Mouse (Mus musculus) lung, embryonic 16.5 days (tissue): ENCODE data around the gene Lrig3. TPM values are rescaled to one million over a fixed set of nuclear protein-coding genes. Genes with fewer than 3 reads are reported as not detected.

ENCODE experiments used
- ATAC-seq: fragments of 200-750 bp; cut with Nextera tagmentation; 2 replicates; pipeline ENCODE4 v1.8.0; 2017; ENCODE audit warnings: low read depth, mild to moderate bottlenecking, moderate library complexity
- H3K27ac ChIP-seq: fragments of 300-500 bp; sonication (generic); 2 replicates; pipeline ENCODE4 v1.5.1; 2014; ENCODE audit warnings: mild to moderate bottlenecking, control low read depth, low read length
- H3K27me3 ChIP-seq: fragments of 300-500 bp; sonication (generic); 2 replicates; pipeline ENCODE4 v1.6.1; 2014; ENCODE audit warnings: low read depth, low read length, mixed read lengths; ENCODE audit not compliant: control insufficient read depth, insufficient read depth
- H3K36me3 ChIP-seq: fragments of 300-500 bp; sonication (generic); 2 replicates; pipeline ENCODE4 v1.6.1; 2014; ENCODE audit warnings: low read length; ENCODE audit not compliant: control insufficient read depth, insufficient read depth
- H3K4me1 ChIP-seq: fragments of 300-500 bp; sonication (generic); replicated peaks from 2 replicates; pipeline ENCODE4 v1.6.1; 2014; ENCODE audit warnings: low read length, mixed read lengths; ENCODE audit not compliant: control insufficient read depth, insufficient read depth
- H3K4me2 ChIP-seq: fragments of 300-500 bp; sonication (generic); 2 replicates; pipeline ENCODE4 v1.6.1; 2014; ENCODE audit warnings: low read depth, low read length, control low read depth
- H3K4me3 ChIP-seq: fragments of 300-500 bp; sonication (generic); 2 replicates; pipeline ENCODE4 v1.5.1; 2014; ENCODE audit warnings: mild to moderate bottlenecking, low read length, control low read depth
- H3K9ac ChIP-seq: fragments of 300-500 bp; sonication (generic); 2 replicates; pipeline ENCODE4 v1.6.1; 2014; ENCODE audit warnings: low read length, control low read depth
- H3K9me3 ChIP-seq: fragments of 300-500 bp; sonication (generic); 2 replicates; pipeline ENCODE4 v1.6.1; 2016; ENCODE audit warnings: low read length; ENCODE audit not compliant: control insufficient read depth
- WGBS: fragments of 180-500 bp; shearing (Covaris S2); extraction: QIAGEN DNeasy Blood & Tissue Kit; methylation state at CpG from one replicate; pipeline ENCODE4 v1.1.7; 2014; 5-methylcytosine and 5-hydroxymethylcytosine counted together
- polyA plus RNA-seq: library from polyadenylated mRNA; unstranded; fragments of >200 nt; fragmentation: Nextera tagmentation; extraction: Ambion mirVana; gene quantifications from 2 replicates; pipeline ENCODE4 v1.2.1, GENCODE M21; 2015

The Lrig3 gene
- polyA plus RNA-seq, 1 experiment from 2014 or later = 9.4 TPM

DNA sequence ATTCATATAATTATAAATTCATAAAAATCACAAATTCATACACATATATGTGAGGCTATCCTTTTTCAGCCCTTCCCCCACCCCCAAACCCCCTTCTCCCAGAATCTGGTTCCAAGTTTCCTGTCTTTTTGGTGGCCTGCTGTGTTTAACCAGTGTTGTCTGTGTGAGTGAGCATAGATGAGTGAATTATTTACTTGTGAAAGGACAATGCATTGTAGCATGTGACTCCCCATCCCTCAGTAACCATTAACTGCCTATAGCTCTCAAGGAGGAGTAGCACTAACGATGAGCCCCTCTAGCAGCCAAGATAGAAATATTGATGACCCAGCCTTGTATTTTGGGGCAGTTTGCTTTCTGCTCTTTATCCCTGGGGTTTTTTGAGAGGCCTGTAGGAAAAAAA lies 37.9 kb downstream of the Lrig3 start:
- H3K4me1 ChIP-seq = no peaks in the 10 kb centered on the region
- no peak overlapping the region for H3K4me2 ChIP-seq
- ATAC-seq = no peak
- H3K4me3 ChIP-seq = no peak overlapping the region
- WGBS = 70% methylated on average over 1 of the region's 1 CpGs
- H3K27me3 ChIP-seq = no peaks in the 10 kb centered on the region
- H3K27ac ChIP-seq = no peak overlapping the region
- H3K9ac ChIP-seq = no peak overlapping the region
- H3K36me3 ChIP-seq = peaks cover 36% of the 10 kb centered on the region
- no peaks in the 10 kb centered on the region for H3K9me3 ChIP-seq

DNA sequence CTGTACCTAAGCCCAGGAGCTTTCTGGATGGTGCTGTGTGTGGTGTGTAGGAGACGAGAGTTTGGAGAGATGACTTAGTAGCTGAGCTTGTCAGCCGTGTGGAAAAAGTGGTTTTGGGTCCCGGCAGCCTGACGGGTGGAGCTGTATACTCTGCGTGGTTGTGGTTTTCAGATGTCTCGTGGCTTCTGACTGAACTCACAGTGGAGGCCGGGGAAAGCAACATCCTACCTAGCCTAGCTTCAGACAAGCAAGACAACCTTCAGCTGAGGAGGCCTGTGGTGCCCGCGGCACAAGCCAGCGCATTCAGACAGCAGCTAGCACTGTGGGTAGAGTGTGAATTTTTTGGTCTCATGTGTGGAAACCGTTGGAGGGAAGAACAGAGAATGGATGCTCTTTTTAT lies 47.7 kb downstream of the Lrig3 start:
- Histone ChIP-seq H3K27me3 (no peaks in the 10 kb centered on the region), H3K36me3 (peaks cover 52% of the 10 kb centered on the region), H3K9me3 (no peaks in the 10 kb centered on the region), H3K9ac (no peak overlapping the region), H3K27ac (no peak overlapping the region), H3K4me1 (no peaks in the 10 kb centered on the region), H3K4me3 (no peak overlapping the region), H3K4me2 (no peak overlapping the region)
- 89% methylated on average over 11 of the region's 11 CpGs for WGBS
- no peak for ATAC-seq

DNA sequence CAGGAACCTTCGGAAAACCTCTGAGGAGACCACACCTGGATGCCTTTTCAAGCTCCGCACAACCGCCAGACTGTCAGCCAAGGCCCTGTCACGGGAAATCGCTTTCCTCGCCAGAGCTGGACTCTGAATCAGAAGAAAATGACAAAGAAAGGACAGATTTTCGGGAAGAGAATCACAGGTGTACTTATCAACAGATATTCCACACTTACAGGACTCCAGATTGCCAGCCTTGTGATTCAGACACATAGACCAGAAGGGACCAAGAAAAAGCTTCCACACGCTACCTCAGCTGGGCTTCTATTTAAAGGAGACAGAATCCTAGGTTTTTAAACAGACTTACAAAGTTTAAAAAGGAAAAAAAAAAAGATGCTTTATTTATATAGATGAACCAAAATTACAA lies 48.7 kb downstream of the Lrig3 start:
- no peak for ATAC-seq
- Histone ChIP-seq H3K9me3 (no peaks in the 10 kb centered on the region), H3K4me2 (no peak overlapping the region), H3K36me3 (peaks cover 43% of the 10 kb centered on the region), H3K27me3 (no peaks in the 10 kb centered on the region), H3K9ac (no peak overlapping the region), H3K4me3 (no peak overlapping the region), H3K4me1 (no peaks in the 10 kb centered on the region), H3K27ac (no peak overlapping the region)
- WGBS = 88% methylated on average over 8 of the region's 8 CpGs

DNA sequence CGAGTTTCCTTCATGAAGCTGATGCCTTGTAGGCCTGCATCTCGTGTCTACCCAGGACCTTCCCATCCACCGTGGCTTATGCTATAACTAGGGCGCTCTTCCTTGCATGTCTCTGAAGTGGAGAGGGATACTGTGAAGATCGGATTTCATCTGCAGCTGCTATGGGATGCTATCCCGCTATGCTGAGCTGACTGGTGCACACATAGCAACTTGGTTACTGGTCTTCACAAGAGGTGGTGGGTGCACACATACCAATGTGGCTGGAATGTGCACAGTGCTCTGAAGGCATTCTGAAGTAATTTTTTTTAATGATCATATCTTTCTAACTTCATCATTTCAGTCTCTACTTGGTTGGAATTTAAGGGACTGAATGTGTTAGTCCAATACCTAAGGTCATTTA lies 49.7 kb downstream of the Lrig3 start:
- Histone ChIP-seq H3K4me1 (no peaks in the 10 kb centered on the region), H3K27ac (no peak overlapping the region), H3K36me3 (peaks cover 34% of the 10 kb centered on the region), H3K9me3 (no peaks in the 10 kb centered on the region), H3K27me3 (no peaks in the 10 kb centered on the region), H3K4me2 (no peak overlapping the region), H3K9ac (no peak overlapping the region), H3K4me3 (no peak overlapping the region)
- 76% methylated on average over 6 of the region's 6 CpGs for WGBS
- ATAC-seq = no peak

DNA sequence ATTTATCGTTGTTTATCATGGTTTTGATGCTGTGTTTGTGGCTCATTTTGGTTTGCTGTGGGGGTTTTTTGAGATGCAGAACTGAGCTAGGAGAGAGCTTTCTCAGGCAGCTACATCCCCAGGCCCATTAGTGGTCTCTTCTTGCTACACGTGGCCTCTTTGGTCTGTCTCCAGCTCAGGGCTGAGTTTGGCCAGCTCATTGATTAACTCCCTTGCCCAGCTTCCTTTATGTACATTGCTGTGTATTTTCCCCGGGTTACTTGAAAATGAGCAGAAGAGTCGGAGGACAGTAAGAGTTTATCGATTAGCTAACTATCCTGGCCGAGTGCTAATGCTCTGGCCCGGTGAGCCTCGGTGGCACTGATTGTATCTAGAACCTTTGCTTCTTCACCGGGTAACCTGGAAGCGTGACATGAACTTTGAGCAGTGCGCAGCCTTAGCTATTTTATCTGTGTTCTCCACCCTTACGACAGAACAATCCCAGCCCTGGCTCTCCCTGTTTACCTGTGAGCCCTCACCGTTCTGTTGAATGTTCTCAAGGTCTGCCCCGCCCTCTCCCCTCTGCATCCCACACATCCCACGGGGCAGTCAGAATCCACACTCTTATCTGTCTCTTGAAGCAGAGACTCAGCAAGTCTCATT lies 53.5 kb downstream of the Lrig3 start:
- no peak for ATAC-seq
- Histone ChIP-seq H3K4me2 (no peak overlapping the region), H3K9ac (no peak overlapping the region), H3K4me3 (no peak overlapping the region), H3K27me3 (no peaks in the 10 kb centered on the region), H3K9me3 (no peaks in the 10 kb centered on the region), H3K36me3 (peaks cover 18% of the 10 kb centered on the region), H3K27ac (no peak overlapping the region), H3K4me1 (no peaks in the 10 kb centered on the region)
- WGBS = 77% methylated on average over 15 of the region's 15 CpGs

DNA sequence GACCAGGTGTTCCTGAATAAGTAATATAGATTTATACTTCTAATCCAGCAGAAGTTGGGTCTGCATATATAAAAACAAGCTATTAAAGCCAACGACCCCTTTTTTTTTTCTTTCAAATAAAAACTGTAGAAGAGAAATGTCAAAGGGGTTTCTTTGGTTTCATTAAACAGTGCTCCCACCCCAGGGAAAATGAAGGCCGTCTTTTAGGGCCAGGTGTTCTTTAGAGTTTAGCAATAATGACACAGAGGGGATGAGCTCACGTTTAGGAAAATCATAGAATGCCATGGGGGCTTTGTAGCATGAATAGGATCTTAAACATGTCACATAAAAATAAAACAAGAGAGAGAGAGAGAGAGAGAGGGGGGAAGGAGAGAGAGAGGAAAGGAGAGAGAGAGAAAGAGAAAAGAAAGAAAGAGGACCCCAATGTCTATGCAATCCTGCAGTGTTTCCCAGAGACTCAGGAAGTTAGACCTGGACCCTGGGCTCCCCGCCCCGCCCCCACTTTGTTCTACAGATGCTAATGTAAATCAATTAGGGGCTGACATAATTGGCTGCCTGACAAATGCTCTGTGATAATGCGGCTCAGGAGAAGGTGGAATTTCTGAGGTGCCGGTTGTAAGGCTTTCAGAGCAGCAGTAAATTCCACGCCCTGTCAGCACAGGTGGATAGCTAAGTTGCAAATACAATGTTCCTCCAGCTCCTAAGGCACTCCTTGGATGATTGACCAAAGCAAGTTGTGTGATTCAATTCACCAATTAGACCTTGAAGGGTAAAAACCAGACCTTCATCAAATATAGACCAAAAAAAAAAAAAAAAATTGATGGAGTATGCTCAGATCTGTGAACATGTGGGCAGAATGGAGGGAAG lies 62.8 kb downstream of the Lrig3 start:
- no peak overlapping the region for H3K4me2 ChIP-seq
- no peaks in the 10 kb centered on the region for H3K27me3 ChIP-seq
- H3K27ac ChIP-seq = no peak overlapping the region
- H3K9me3 ChIP-seq = no peaks in the 10 kb centered on the region
- H3K4me3 ChIP-seq = no peak overlapping the region
- no peaks in the 10 kb centered on the region for H3K4me1 ChIP-seq
- H3K9ac ChIP-seq = no peak overlapping the region
- WGBS = 35% methylated on average over 8 of the region's 8 CpGs
- ATAC-seq = no peak
- H3K36me3 ChIP-seq = no peaks in the 10 kb centered on the region

DNA sequence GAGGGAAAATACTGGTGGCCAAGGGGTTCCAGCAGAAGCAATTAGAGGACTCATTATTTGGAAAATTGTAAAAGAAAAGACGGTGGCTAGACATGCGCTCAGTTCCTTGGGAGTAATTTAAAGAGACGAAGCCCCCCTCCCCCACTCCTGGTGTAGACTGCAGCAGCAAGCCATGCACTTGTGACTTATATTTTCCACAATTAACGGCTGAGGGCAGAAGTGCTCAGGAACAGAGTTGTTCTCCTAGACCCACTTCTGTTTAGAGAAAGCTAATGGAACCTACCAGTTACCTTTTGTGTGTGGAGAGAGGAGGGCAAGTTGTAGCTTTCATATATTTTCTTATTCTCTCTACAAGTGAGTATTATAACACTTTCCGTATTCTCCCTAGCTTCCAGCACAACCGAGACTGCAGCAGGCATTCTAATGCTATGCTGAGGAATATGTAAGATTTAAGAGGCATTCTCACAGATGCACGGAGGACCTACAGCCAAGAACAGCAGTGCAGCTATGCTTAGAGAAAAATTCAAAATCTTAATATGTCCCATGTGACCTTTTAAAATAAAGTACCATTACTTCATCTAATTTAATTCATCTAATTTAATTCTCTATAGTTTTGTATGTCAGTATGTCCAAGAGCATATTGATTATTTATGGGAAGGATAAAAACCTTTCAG lies 63.6 kb downstream of the Lrig3 start:
- Histone ChIP-seq H3K4me3 (no peak overlapping the region), H3K4me1 (no peaks in the 10 kb centered on the region)

DNA sequence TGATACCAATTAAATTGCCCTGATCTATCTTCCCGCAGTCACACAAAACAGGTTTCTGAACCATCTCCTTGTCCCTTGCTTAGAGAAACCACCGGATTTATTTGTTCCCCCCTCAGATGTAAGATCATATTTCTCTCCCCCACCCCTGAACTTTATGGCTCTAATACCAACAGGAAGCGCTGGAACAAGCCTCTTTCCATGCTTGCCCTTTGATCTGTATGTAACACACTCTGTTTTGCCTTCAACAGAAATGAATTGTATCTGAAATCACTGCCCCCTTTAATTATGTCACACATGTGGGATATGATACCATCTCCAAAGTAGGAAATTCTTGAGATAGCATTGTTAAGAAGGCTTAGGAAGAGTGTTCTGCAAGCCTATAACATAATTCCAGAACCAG lies 90.9 kb downstream of the Lrig3 start:
- H3K4me1 ChIP-seq = no peaks in the 10 kb centered on the region
- H3K27me3 ChIP-seq = no peaks in the 10 kb centered on the region
- 55% methylated on average over 3 of the region's 3 CpGs for WGBS
- no peak for ATAC-seq
- H3K4me3 ChIP-seq = no peak overlapping the region
- no peaks in the 10 kb centered on the region for H3K36me3 ChIP-seq
- H3K9ac ChIP-seq = no peak overlapping the region
- no peak overlapping the region for H3K4me2 ChIP-seq
- no peaks in the 10 kb centered on the region for H3K9me3 ChIP-seq
- no peak overlapping the region for H3K27ac ChIP-seq

More for the DNA sequence above, 63.6 kb downstream of the Lrig3 start:
- WGBS = 61% methylated on average over 7 of the region's 7 CpGs
- Histone ChIP-seq H3K27me3 (no peaks in the 10 kb centered on the region), H3K9me3 (no peaks in the 10 kb centered on the region), H3K9ac (no peak overlapping the region), H3K4me2 (no peak overlapping the region), H3K27ac (no peak overlapping the region), H3K36me3 (no peaks in the 10 kb centered on the region)
- no peak for ATAC-seq

DNA sequence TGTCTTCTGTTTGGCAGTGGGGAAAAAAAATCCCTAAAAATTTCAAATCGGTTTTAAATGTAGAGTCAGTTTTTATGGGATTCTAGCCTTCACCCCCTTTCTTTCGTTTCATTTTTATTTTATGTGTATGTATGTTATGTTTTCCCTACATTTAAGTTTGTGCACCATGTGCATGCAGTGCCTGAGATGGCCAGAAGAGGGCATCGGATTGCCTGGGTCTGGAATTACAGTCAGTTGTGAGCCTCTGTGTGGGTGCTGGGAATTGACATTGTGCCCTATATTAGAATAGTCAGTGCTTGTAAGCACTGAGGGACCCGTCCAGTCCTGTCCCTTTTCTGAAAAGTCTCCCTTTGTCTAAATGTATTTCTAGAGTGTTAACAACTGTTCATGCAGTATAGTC lies 96.8 kb downstream of the Lrig3 start:
- H3K4me2 ChIP-seq = no peak overlapping the region
- no peaks in the 10 kb centered on the region for H3K4me1 ChIP-seq
- no peaks in the 10 kb centered on the region for H3K36me3 ChIP-seq
- H3K27me3 ChIP-seq = no peaks in the 10 kb centered on the region
- WGBS = 81% methylated on average over 4 of the region's 4 CpGs
- H3K9me3 ChIP-seq = no peaks in the 10 kb centered on the region
- no peak overlapping the region for H3K27ac ChIP-seq
- H3K4me3 ChIP-seq = no peak overlapping the region
- no peak for ATAC-seq
- H3K9ac ChIP-seq = no peak overlapping the region
